Mouse (Mus musculus) hindbrain, embryonic 14.5 days (tissue): ENCODE results near the gene Thyn1. TPM values are rescaled to one million over a fixed set of nuclear protein-coding genes. Genes with fewer than 3 reads are reported as not detected.

ENCODE experiments used
- ATAC-seq: fragments of 200-750 bp; cut with Nextera tagmentation; 2 replicates; pipeline ENCODE4 v1.8.0; 2017; ENCODE audit warnings: moderate number of reproducible peaks, mild to moderate bottlenecking, moderate TSS enrichment, moderate library complexity; ENCODE audit not compliant: low FRiP score
- DNase-seq: peaks from one replicate; pipeline ENCODE4 v3.0.0-alpha.2; 2015; ENCODE audit warnings: low spot score
- H3K27ac ChIP-seq: fragments of 300-500 bp; sonication (generic); 2 replicates; pipeline ENCODE4 v1.5.1; 2014; ENCODE audit warnings: mild to moderate bottlenecking, moderate library complexity
- H3K27me3 ChIP-seq: fragments of 300-500 bp; sonication (generic); 2 replicates; pipeline ENCODE4 v1.6.1; 2014; ENCODE audit warnings: mild to moderate bottlenecking, low read length, mixed read lengths; ENCODE audit not compliant: control insufficient read depth, insufficient read depth
- H3K36me3 ChIP-seq: fragments of 300-500 bp; sonication (generic); replicated peaks from 2 replicates; pipeline ENCODE4 v1.6.1; 2014; ENCODE audit not compliant: control insufficient read depth, insufficient read depth
- H3K4me1 ChIP-seq: fragments of 300-500 bp; sonication (generic); replicated peaks from 2 replicates; pipeline ENCODE4 v1.6.1; 2014; ENCODE audit warnings: antibody characterized with exemption, low read length, mixed read lengths; ENCODE audit not compliant: control insufficient read depth, insufficient read depth
- H3K4me2 ChIP-seq: fragments of 300-500 bp; sonication (generic); replicated peaks from 2 replicates; pipeline ENCODE4 v1.6.1; 2014; ENCODE audit warnings: mild to moderate bottlenecking, moderate library complexity
- H3K4me3 ChIP-seq: fragments of 300-500 bp; sonication (generic); replicated peaks from 2 replicates; pipeline ENCODE4 v1.5.1; 2014; ENCODE audit warnings: mild to moderate bottlenecking, low read length
- H3K9ac ChIP-seq: fragments of 300-500 bp; sonication (generic); 2 replicates; pipeline ENCODE4 v1.6.1; 2014
- H3K9me3 ChIP-seq: fragments of 300-500 bp; sonication (generic); 2 replicates; pipeline ENCODE4 v1.6.1; 2016; ENCODE audit warnings: low read length; ENCODE audit not compliant: control insufficient read depth
- WGBS: fragments of 180-500 bp; shearing (Covaris S2); extraction: QIAGEN DNeasy Blood & Tissue Kit; methylation state at CpG from one replicate; pipeline ENCODE4 v1.1.7; 2014; 5-methylcytosine and 5-hydroxymethylcytosine counted together
- polyA plus RNA-seq: library from polyadenylated mRNA; unstranded; fragments of >200 nt; fragmentation: Nextera tagmentation; extraction: Ambion mirVana; gene quantifications from 2 replicates; pipeline ENCODE4 v1.2.1, GENCODE M21; 2014

The Thyn1 gene
- polyA plus RNA-seq, 1 experiment from 2014 or later = 139 TPM

DNA sequence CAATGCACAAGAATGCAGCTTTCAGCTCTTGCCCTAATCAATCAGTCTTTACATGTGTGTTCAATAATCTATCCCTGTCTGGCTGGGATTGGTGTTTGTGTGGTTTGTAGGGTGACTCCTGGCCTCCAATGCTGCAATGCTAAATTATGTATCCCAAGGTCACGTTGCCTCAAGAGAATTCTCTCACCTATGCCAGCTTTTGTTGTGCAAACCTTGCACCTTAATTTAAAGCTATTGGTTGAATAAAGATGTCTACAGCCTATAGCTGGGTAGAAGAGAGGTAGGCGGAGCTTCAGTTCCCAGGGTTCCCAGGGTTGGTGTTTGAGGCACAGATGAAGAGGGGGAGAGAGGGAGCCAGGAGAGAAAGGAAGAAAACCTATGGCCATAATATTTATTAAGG is 2.0 kb upstream of the Thyn1 start:
- DNase-seq (no peak), ATAC-seq (no peak)
- no peaks in the 10 kb centered on the region for H3K36me3 ChIP-seq
- no peaks in the 10 kb centered on the region for H3K27me3 ChIP-seq
- no peak overlapping the region for H3K4me2 ChIP-seq
- H3K4me3 ChIP-seq = no peak overlapping the region
- WGBS = 94% methylated on average over 2 of the region's 2 CpGs
- no peak overlapping the region for H3K27ac ChIP-seq
- peaks cover 17% of the 10 kb centered on the region for H3K4me1 ChIP-seq
- no peaks in the 10 kb centered on the region for H3K9me3 ChIP-seq
- no peak overlapping the region for H3K9ac ChIP-seq

DNA sequence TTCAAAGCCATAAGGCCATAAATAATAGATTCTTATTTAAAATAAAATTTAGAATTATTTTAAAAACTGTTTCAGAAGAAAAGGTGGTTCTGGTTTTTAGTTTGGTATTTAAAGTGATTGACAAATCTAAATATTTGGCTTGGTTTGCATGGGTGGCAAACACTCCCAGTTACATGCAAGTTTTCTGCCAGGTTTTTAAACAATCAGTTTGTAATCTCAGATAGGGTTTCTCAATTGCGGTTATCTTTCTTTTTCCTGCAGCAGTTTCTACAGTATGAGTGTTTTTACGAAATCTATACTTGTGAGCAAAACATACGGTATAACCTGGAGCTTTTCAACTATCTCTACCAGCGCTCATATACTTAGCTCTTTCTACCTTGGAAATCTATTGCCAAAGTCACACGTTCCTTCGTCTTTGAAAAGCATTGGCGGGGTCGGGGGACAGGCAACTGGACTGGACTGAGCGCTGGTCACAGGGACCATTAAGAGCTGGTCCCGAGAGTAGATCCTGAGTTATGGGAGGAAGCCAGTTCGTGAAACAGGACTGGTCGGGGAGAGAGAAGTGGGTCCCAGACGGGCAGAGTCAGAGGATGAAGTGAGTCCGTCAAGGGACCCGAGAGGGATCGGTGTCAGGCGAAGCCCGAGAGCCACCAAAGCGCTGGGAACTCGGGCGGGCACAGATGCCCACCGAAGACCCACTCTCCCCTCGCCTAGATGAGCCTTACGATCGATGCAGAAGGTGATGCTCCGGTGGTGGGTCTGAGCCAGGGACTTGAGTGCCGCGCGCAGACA is 645 bp upstream of the Thyn1 start:
- Histone ChIP-seq H3K4me2 (peak overlapping the region; percentile 88), H3K27me3 (no peaks in the 10 kb centered on the region), H3K4me3 (peak overlapping the region; percentile 77), H3K9me3 (no peaks in the 10 kb centered on the region), H3K9ac (peak overlapping the region; percentile 86), H3K36me3 (peaks cover 6% of the 10 kb centered on the region), H3K4me1 (peaks cover 17% of the 10 kb centered on the region), H3K27ac (peak overlapping the region; percentile 74)
- DNase-seq (peak; percentile 44), ATAC-seq (peak; percentile 77)
- 4% methylated on average over 29 of the region's 29 CpGs for WGBS

DNA sequence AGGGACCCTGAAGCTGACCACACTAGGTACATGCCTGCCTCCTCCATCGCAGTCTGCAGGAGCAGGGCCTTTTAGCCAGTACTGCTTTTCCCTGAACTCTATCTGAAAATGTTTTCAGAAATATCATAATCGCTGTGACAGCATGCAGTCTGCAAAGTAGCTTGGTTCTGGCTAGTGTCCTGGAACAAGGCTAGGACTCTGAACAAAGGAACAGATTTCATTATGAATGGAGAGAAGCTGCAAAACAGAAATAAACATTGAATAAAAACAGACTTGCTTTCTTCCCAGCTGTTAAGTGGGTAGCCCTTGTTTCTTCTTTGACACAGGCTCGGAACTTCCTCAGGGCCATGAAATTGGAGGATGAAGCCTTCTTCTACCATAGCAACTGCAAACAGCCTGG is 5.7 kb downstream of the Thyn1 start:
- DNase-seq = no peak
- Histone ChIP-seq H3K9ac (no peak overlapping the region), H3K9me3 (no peaks in the 10 kb centered on the region), H3K4me2 (no peak overlapping the region), H3K36me3 (peaks cover 70% of the 10 kb centered on the region), H3K4me3 (no peak overlapping the region), H3K4me1 (peaks cover 15% of the 10 kb centered on the region), H3K27ac (no peak overlapping the region; the same call in 1 of the 2 replicates), H3K27me3 (no peaks in the 10 kb centered on the region)
- ATAC-seq = no peak
- 85% methylated on average over 3 of the region's 3 CpGs for WGBS

DNA sequence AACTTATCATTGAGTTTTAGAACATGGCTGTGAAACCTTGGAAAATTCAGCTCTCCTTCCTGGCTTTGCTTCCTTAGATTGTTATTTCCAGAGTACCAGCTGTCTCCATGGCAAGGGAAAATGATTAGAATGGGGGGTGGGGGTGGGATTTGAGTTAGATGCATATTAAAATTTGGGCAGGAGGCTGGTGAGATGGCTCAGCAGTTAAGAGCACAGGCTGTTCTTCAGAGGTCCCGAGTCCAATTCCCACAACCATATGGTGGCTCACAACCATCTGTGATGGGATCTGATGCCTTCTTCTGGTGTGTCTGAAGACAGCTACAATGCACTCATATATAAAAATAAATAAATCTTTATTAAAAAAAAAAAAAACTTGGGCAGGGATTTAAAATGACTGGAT is 6.4 kb downstream of the Thyn1 start:
- DNase-seq (no peak), ATAC-seq (no peak)
- H3K27me3 ChIP-seq = no peaks in the 10 kb centered on the region
- peaks cover 75% of the 10 kb centered on the region for H3K36me3 ChIP-seq
- no peak overlapping the region for H3K4me2 ChIP-seq
- H3K27ac ChIP-seq = no peak overlapping the region
- no peak overlapping the region for H3K4me3 ChIP-seq
- H3K9ac ChIP-seq = no peak overlapping the region
- no peaks in the 10 kb centered on the region for H3K9me3 ChIP-seq
- 65% methylated on average over 1 of the region's 1 CpGs for WGBS
- peaks cover 8% of the 10 kb centered on the region for H3K4me1 ChIP-seq

DNA sequence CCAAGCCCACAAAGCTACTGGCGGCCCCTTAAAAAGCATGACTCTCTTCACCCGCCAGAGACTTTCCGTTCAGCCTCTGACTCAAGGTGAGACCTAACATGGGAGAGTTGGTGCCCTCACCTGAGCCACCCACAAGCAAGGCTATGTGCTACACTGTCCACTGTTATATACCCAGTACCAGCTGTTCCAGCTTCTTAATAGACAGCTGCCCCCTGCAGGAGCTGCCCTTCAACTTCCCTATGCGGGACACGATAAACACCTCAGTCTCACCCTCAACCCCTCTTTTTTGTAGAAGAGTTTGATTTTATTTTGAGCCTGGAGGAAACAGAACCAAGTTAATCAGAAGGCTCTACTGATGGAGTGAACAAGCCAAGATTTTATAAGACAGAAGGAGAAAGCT is 7.4 kb downstream of the Thyn1 start:
- H3K27me3 ChIP-seq = no peaks in the 10 kb centered on the region
- H3K4me3 ChIP-seq = no peak overlapping the region
- no peak overlapping the region for H3K9ac ChIP-seq
- no peak for DNase-seq
- H3K36me3 ChIP-seq = peaks cover 84% of the 10 kb centered on the region
- no peaks in the 10 kb centered on the region for H3K4me1 ChIP-seq
- no peak overlapping the region for H3K27ac ChIP-seq
- no peak overlapping the region for H3K4me2 ChIP-seq
- no peak for ATAC-seq
- H3K9me3 ChIP-seq = no peaks in the 10 kb centered on the region
- 91% methylated on average over 5 of the region's 5 CpGs for WGBS

DNA sequence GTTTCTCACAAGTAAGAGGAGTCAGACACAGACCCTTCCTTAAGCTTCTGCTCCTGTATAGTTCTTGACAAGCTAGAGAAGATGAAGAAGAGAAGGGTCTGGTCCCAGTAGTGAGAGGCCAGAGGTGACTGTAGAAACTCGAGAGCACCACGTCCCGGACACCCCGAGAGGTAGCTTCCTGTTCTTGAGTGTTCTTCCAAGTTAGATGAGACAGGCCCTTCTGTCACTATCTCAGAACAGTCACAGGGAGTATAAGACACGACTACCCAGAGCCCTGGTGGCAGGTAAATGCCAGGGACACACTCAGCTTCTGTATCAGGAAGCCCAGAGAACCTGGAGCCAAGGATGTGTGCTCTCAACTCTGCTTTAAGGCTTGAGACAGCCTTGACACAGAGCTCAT is 9.7 kb downstream of the Thyn1 start:
- Histone ChIP-seq H3K4me1 (no peaks in the 10 kb centered on the region), H3K27ac (no peak overlapping the region), H3K9me3 (no peaks in the 10 kb centered on the region), H3K27me3 (no peaks in the 10 kb centered on the region), H3K4me3 (no peak overlapping the region), H3K36me3 (peaks cover 98% of the 10 kb centered on the region), H3K9ac (no peak overlapping the region), H3K4me2 (no peak overlapping the region)
- DNase-seq = no peak
- 90% methylated on average over 5 of the region's 5 CpGs for WGBS
- ATAC-seq = no peak

DNA sequence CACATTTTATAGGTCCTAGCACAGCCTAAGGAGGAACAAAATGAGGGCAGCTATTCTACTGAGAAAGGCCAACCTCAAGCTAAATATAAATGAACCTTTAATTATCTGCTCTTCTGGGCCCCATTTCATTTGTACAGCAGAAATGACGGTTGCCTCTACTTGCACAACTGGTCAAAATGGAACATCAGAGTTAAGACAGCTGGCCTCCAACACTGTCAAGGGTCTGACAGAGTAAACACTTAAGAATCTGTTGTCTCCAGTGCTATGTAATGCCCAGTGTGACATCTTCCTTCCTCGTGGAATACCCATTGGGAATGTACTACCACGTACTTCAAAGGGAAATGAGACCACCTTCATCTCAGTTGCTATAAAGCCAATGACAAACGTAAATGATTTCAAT is 12.1 kb downstream of the Thyn1 start:
- no peaks in the 10 kb centered on the region for H3K9me3 ChIP-seq
- no peak overlapping the region for H3K4me3 ChIP-seq
- no peak overlapping the region for H3K4me2 ChIP-seq
- H3K4me1 ChIP-seq = no peaks in the 10 kb centered on the region
- DNase-seq (no peak), ATAC-seq (no peak)
- no peak overlapping the region for H3K27ac ChIP-seq
- H3K9ac ChIP-seq = no peak overlapping the region
- 93% methylated on average over 4 of the region's 4 CpGs for WGBS
- peaks cover 98% of the 10 kb centered on the region for H3K36me3 ChIP-seq
- H3K27me3 ChIP-seq = no peaks in the 10 kb centered on the region

DNA sequence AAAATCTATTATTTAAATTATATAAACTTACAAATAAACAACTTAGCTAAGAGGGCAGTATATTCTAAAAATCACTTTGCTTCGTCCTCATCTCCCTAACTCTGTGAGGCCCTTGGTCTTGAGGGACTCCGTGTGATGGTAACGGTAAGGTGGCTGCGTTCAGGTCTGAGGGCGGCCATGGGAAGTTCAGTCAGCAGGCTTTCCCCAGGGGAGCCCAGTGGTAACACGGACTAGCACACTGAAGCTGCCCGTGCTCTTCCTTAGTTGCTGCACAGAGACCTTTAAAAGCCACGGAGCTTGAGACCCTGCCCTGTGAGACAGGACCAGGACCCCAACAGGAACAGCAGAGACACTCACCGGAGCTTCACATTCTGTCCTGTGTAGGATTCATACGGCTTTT is 19.5 kb downstream of the Thyn1 start:
- no peak overlapping the region for H3K27ac ChIP-seq
- WGBS = 95% methylated on average over 10 of the region's 10 CpGs
- DNase-seq (no peak), ATAC-seq (no peak)
- H3K9me3 ChIP-seq = no peaks in the 10 kb centered on the region
- no peaks in the 10 kb centered on the region for H3K27me3 ChIP-seq
- H3K9ac ChIP-seq = no peak overlapping the region
- no peak overlapping the region for H3K4me2 ChIP-seq
- H3K36me3 ChIP-seq = peaks cover 67% of the 10 kb centered on the region
- H3K4me1 ChIP-seq = no peaks in the 10 kb centered on the region
- H3K4me3 ChIP-seq = no peak overlapping the region

DNA sequence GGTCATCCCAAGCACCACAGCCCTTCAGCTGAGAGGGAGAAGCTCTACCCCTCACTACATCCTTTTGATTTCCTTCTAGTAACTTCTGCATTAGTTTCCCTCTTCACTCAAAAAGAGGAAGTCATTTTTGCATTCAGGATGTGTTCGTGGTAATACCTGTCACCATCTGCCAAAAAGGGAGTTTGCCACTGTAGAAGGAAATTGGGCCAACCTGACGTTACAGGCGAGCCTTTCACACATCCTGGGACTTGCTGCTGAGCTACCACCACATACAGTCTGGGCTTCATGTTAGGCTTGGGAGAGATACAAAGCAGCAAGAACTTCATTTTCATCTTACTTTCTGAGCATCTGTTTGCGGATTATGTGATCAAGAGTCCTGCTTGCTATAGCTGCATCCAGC is 24.2 kb downstream of the Thyn1 start:
- no peaks in the 10 kb centered on the region for H3K27me3 ChIP-seq
- 90% methylated on average over 4 of the region's 4 CpGs for WGBS
- no peak overlapping the region for H3K4me2 ChIP-seq
- ATAC-seq (no peak), DNase-seq (no peak)
- no peaks in the 10 kb centered on the region for H3K9me3 ChIP-seq
- peaks cover 26% of the 10 kb centered on the region for H3K4me1 ChIP-seq
- H3K9ac ChIP-seq = no peak overlapping the region
- H3K36me3 ChIP-seq = peaks cover 38% of the 10 kb centered on the region
- H3K27ac ChIP-seq = no peak overlapping the region
- H3K4me3 ChIP-seq = no peak overlapping the region
